Mouse (Mus musculus) heart, embryonic 12.5 days (tissue): ENCODE data around the gene M6pr. TPM values are rescaled to one million over a fixed set of nuclear protein-coding genes. Genes with fewer than 3 reads are reported as not detected.
A peak's percentile ranks its signal among the peaks of the same experiment; 100 is the strongest.

Experiments used
- ATAC-seq: fragments of 200-750 bp; cut with Nextera tagmentation; 2 replicates; pipeline ENCODE4 v1.8.0; 2017; ENCODE audit warnings: moderate TSS enrichment, moderate library complexity; ENCODE audit not compliant: insufficient number of reproducible peaks, low FRiP score
- H3K27ac ChIP-seq: fragments of 300-500 bp; sonication (generic); 2 replicates; pipeline ENCODE4 v1.5.1; 2016; ENCODE audit warnings: mild to moderate bottlenecking, moderate library complexity; ENCODE audit not compliant: poor library complexity, severe bottlenecking
- H3K27me3 ChIP-seq: fragments of 300-500 bp; sonication (generic); replicated peaks from 2 replicates; pipeline ENCODE4 v1.6.1; 2016; ENCODE audit warnings: mild to moderate bottlenecking, moderate library complexity
- H3K36me3 ChIP-seq: fragments of 300-500 bp; sonication (generic); 2 replicates; pipeline ENCODE4 v1.6.1; 2016; ENCODE audit warnings: mild to moderate bottlenecking, moderate library complexity
- H3K4me1 ChIP-seq: fragments of 300-500 bp; sonication (generic); replicated peaks from 2 replicates; pipeline ENCODE4 v1.6.1; 2016; ENCODE audit warnings: mild to moderate bottlenecking
- H3K4me2 ChIP-seq: fragments of 300-500 bp; sonication (generic); 2 replicates; pipeline ENCODE4 v1.6.1; 2016; ENCODE audit warnings: mild to moderate bottlenecking, moderate library complexity
- H3K4me3 ChIP-seq: fragments of 300-500 bp; sonication (generic); 2 replicates; pipeline ENCODE4 v1.5.1; 2016; ENCODE audit warnings: mild to moderate bottlenecking
- H3K9ac ChIP-seq: fragments of 300-500 bp; sonication (generic); 2 replicates; pipeline ENCODE4 v1.6.1; 2016; ENCODE audit warnings: mild to moderate bottlenecking, moderate library complexity
- H3K9me3 ChIP-seq: fragments of 300-500 bp; sonication (generic); replicated peaks from 2 replicates; pipeline ENCODE4 v1.6.1; 2016; ENCODE audit warnings: mild to moderate bottlenecking, moderate library complexity
- WGBS: fragments of 180-500 bp; shearing (Covaris S2); methylation state at CpG from one replicate; pipeline ENCODE4 v1.1.7; 2016; 5-methylcytosine and 5-hydroxymethylcytosine counted together
- polyA plus RNA-seq: library from polyadenylated mRNA; unstranded; fragments of >200 nt; fragmentation: Nextera tagmentation; extraction: Ambion mirVana; gene quantifications from 2 replicates; pipeline ENCODE4 v1.2.1, GENCODE M21; 2016

The M6pr gene
- polyA plus RNA-seq, 1 experiment from 2014 or later = 82.0 TPM

GRCm38 (mm10) chr6:122288263-122288662 is 20.3 kb upstream of the M6pr start:
- Histone ChIP-seq H3K9ac (no peak overlapping the region), H3K4me2 (no peak overlapping the region), H3K4me3 (no peak overlapping the region), H3K9me3 (no peaks in the 10 kb centered on the region), H3K27ac (no peak overlapping the region), H3K36me3 (no peaks in the 10 kb centered on the region), H3K4me1 (no peaks in the 10 kb centered on the region), H3K27me3 (no peaks in the 10 kb centered on the region)
- ATAC-seq = no peak
- WGBS = 58% methylated on average over 1 of the region's 1 CpGs

GRCm38 (mm10) chr6:122289313-122289712 is 19.2 kb upstream of the M6pr start:
- Histone ChIP-seq H3K9me3 (no peaks in the 10 kb centered on the region), H3K27ac (no peak overlapping the region), H3K27me3 (0 out of 2 replicates have a peak, but pooled peaks cover 3% of the 10 kb centered on the region), H3K4me2 (no peak overlapping the region), H3K4me3 (no peak overlapping the region), H3K36me3 (no peaks in the 10 kb centered on the region), H3K9ac (no peak overlapping the region), H3K4me1 (no peaks in the 10 kb centered on the region)
- 79% methylated on average over 1 of the region's 1 CpGs for WGBS
- ATAC-seq = no peak

GRCm38 (mm10) chr6:122290253-122290652 is 18.3 kb upstream of the M6pr start:
- H3K4me3 ChIP-seq = no peak overlapping the region
- no peak overlapping the region for H3K9ac ChIP-seq
- no peak overlapping the region for H3K4me2 ChIP-seq
- 42% methylated on average over 3 of the region's 3 CpGs for WGBS
- H3K27ac ChIP-seq = no peak overlapping the region
- H3K9me3 ChIP-seq = no peaks in the 10 kb centered on the region
- no peaks in the 10 kb centered on the region for H3K4me1 ChIP-seq
- no peak for ATAC-seq
- no peaks in the 10 kb centered on the region for H3K36me3 ChIP-seq
- H3K27me3 ChIP-seq = 0 out of 2 replicates have a peak, but pooled peaks cover 3% of the 10 kb centered on the region

DNA sequence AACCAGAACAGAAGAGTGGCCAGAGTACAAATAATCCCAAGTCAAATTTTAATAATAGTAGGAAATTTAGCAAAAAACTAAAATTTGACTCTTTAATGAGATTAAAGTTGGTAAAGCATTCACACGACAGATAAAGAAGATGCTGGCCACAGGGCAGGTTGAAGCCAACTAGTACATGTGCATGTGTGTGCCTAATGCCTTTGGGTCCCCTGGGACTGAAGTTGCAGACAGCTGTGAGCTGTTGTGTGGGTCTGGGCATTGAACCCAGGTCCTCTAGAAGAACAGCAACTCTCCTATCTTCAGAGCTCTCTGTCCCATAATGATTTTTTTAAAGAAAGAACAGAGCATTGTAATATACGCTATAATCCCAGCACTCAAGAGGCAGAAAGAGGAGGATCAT is 17.3 kb upstream of the M6pr start:
- Histone ChIP-seq H3K27me3 (0 out of 2 replicates have a peak, but pooled peaks cover 4% of the 10 kb centered on the region), H3K27ac (no peak overlapping the region), H3K4me2 (no peak overlapping the region), H3K9me3 (no peaks in the 10 kb centered on the region), H3K4me1 (no peaks in the 10 kb centered on the region), H3K4me3 (no peak overlapping the region), H3K36me3 (no peaks in the 10 kb centered on the region), H3K9ac (no peak overlapping the region)
- ATAC-seq = no peak
- WGBS = 87% methylated on average over 2 of the region's 2 CpGs

DNA sequence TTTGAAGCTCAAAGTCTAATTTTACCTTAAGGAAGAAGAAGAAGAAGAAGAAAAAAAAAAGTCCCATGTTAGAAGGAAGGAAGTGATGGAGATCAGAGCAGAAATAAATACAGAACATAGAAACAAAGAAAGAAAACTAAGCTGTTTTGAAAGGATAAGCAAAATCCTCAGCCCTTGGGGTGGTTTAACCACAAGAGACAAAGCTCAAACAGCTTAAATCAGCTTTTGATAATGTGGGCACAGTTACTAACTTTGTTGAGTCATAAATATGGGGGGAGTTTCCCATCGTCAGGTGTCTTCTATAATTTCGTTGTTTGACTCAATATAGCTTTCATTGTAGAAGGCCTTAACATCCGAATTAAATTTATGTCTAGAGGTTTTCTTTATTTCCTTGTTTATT is 16.8 kb upstream of the M6pr start:
- H3K36me3 ChIP-seq = no peaks in the 10 kb centered on the region
- H3K9ac ChIP-seq = no peak overlapping the region
- H3K4me2 ChIP-seq = no peak overlapping the region
- H3K4me1 ChIP-seq = no peaks in the 10 kb centered on the region
- no peak overlapping the region for H3K4me3 ChIP-seq
- H3K9me3 ChIP-seq = no peaks in the 10 kb centered on the region
- WGBS = 76% methylated on average over 3 of the region's 3 CpGs
- H3K27me3 ChIP-seq = 0 out of 2 replicates have a peak, but pooled peaks cover 6% of the 10 kb centered on the region
- no peak overlapping the region for H3K27ac ChIP-seq
- no peak for ATAC-seq

DNA sequence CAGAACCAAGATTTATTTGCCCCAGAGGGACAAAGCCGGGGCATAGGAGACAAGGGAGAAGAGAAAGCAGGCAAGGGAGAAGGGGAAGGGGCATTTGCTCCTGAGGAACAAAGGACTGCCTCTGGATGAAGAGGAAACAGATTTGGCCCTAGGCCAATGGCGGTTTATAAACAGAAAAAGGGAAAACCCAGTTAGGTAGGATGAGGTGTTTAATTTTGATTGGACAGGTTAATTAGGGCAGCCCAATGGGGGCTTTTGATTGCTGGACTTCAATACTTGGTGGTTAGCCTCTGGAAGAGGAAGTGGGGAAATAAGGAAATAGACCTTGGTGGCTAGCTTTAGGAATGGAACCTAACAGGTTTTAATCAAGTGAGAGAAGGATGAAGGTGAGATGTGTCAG is 16.3 kb upstream of the M6pr start:
- no peak overlapping the region for H3K27ac ChIP-seq
- no peak for ATAC-seq
- peaks cover 4% of the 10 kb centered on the region; the same call in 1 of the 2 replicates for H3K4me1 ChIP-seq
- no peak overlapping the region for H3K9ac ChIP-seq
- WGBS = 58% methylated on average over 2 of the region's 2 CpGs
- 0 out of 2 replicates have a peak, but pooled peaks cover 6% of the 10 kb centered on the region for H3K27me3 ChIP-seq
- no peaks in the 10 kb centered on the region for H3K9me3 ChIP-seq
- no peaks in the 10 kb centered on the region for H3K36me3 ChIP-seq
- H3K4me2 ChIP-seq = no peak overlapping the region
- no peak overlapping the region for H3K4me3 ChIP-seq

DNA sequence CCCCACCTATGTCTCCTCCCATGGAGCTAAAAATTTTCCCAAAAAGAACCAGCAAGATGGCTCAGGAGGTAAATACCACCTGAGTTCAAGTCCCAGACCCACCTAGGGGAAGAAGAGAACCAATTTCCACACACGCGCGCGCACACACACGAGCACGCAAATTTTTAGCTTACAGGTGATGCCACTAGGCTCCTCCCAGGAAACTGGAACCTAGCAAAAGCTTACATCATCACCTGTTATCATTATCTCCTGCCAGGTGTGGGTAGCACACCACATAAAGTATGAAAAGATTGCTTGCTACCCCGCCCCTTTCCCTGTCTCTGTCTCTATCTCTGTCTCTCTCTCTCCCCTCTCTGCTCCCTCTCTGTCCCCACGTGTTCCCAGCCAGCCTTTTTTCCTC is 15.4 kb upstream of the M6pr start:
- WGBS = 90% methylated on average over 8 of the region's 8 CpGs
- no peak overlapping the region for H3K9ac ChIP-seq
- H3K4me3 ChIP-seq = no peak overlapping the region

DNA sequence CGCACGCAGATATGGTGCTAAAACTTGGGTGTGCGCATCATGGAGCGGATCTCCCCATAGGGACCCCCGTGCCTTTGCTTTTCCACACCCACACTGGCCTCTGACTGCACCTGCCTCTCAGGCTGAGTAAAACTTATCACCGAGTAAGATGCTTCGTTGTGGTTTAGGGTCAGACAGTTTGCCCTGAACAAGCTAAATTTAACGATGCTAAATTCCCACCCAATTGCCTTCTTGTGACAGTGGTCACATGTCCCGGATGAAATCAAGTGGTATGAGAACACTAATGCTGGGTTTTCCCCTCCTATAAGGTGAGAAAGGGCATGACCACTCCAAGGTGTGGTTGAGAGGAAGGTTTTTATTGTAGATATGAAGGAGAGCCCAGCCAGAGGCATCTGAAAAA is 14.7 kb upstream of the M6pr start:
- no peaks in the 10 kb centered on the region for H3K36me3 ChIP-seq
- peaks cover 4% of the 10 kb centered on the region; the same call in 1 of the 2 replicates for H3K4me1 ChIP-seq
- no peak for ATAC-seq
- H3K4me3 ChIP-seq = no peak overlapping the region
- H3K9me3 ChIP-seq = no peaks in the 10 kb centered on the region
- 80% methylated on average over 9 of the region's 9 CpGs for WGBS
- H3K4me2 ChIP-seq = no peak overlapping the region
- H3K27me3 ChIP-seq = 0 out of 2 replicates have a peak, but pooled peaks cover 6% of the 10 kb centered on the region
- no peak overlapping the region for H3K9ac ChIP-seq
- no peak overlapping the region for H3K27ac ChIP-seq

More for the DNA sequence above, 15.4 kb upstream of the M6pr start:
- no peaks in the 10 kb centered on the region for H3K9me3 ChIP-seq
- no peak overlapping the region for H3K4me2 ChIP-seq
- H3K27me3 ChIP-seq = 0 out of 2 replicates have a peak, but pooled peaks cover 6% of the 10 kb centered on the region
- H3K4me1 ChIP-seq = peaks cover 4% of the 10 kb centered on the region; the same call in 1 of the 2 replicates
- no peak for ATAC-seq
- H3K27ac ChIP-seq = no peak overlapping the region
- H3K36me3 ChIP-seq = no peaks in the 10 kb centered on the region

- H3K4me3 ChIP-seq = no peak overlapping the region
- H3K9ac ChIP-seq = no peak overlapping the region
- H3K4me1 ChIP-seq = peaks cover 4% of the 10 kb centered on the region; the same call in 1 of the 2 replicates
- H3K9me3 ChIP-seq = no peaks in the 10 kb centered on the region
- H3K4me2 ChIP-seq = no peak overlapping the region
- WGBS = 63% methylated on average over 3 of the region's 3 CpGs
- H3K27me3 ChIP-seq = 0 out of 2 replicates have a peak, but pooled peaks cover 6% of the 10 kb centered on the region
- ATAC-seq = no peak
- no peaks in the 10 kb centered on the region for H3K36me3 ChIP-seq
- no peak overlapping the region for H3K27ac ChIP-seq
These were observed 14.2 kb upstream of the M6pr start for GRCm38 (mm10) chr6:122294290-122294689.

DNA sequence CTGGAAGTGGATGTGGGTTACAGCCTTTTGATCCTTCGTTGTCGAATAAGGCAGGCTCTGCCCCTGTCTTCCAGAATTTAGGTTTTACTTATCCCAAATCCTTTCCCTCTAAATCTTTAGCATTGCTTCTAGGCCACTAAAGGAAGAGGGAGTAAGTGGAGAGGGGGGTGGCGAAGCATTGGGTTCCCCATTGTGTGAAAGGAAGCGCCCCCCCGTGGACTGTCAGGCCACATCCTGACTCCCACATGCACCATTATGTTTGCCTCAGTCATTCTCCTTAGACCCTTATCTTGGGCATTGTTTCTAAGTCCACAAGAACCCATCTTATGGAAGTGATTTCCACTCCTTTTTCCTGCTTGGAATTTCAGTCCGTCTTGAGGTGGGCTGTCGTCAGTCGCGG is 13.3 kb upstream of the M6pr start:
- WGBS = 38% methylated on average over 9 of the region's 9 CpGs
- no peak for ATAC-seq

GRCm38 (mm10) chr6:122296918-122297278 is 11.6 kb upstream of the M6pr start:
- 19% methylated on average over 3 of the region's 3 CpGs for WGBS
- Histone ChIP-seq H3K27me3 (0 out of 2 replicates have a peak, but pooled peaks cover 6% of the 10 kb centered on the region), H3K9ac (peak overlapping the region; percentile 69; the same call in 1 of the 2 replicates), H3K27ac (no peak overlapping the region), H3K4me1 (peaks cover 7% of the 10 kb centered on the region; the same call in 1 of the 2 replicates), H3K4me3 (peak overlapping the region; percentile 61), H3K4me2 (peak overlapping the region; percentile 95), H3K9me3 (no peaks in the 10 kb centered on the region), H3K36me3 (no peaks in the 10 kb centered on the region)
- ATAC-seq = no peak

More for the DNA sequence above, 13.3 kb upstream of the M6pr start:
- no peak overlapping the region for H3K4me3 ChIP-seq
- 0 out of 2 replicates have a peak, but pooled peaks cover 6% of the 10 kb centered on the region for H3K27me3 ChIP-seq
- peaks cover 7% of the 10 kb centered on the region; the same call in 1 of the 2 replicates for H3K4me1 ChIP-seq
- H3K9ac ChIP-seq = no peak overlapping the region
- H3K36me3 ChIP-seq = no peaks in the 10 kb centered on the region
- no peak overlapping the region for H3K27ac ChIP-seq
- H3K9me3 ChIP-seq = no peaks in the 10 kb centered on the region
- no peak overlapping the region for H3K4me2 ChIP-seq
